Mouse (Mus musculus) olfactory bulb, adult 2 months (tissue): ENCODE data around the gene Sox5.

ENCODE experiments used
- CTCF ChIP-seq: fragments of 200-500 bp; IDR thresholded peaks from 2 replicates; pipeline ENCODE4 v1.5.1; 2012; ENCODE audit warnings: low read depth, mild to moderate bottlenecking, low read length, moderate library complexity; ENCODE audit not compliant: insufficient read depth
- POLR2A ChIP-seq: fragments of 200-500 bp; IDR thresholded peaks from 2 replicates; pipeline ENCODE4 v1.6.1; 2012; ENCODE audit warnings: mild to moderate bottlenecking, low read depth, low read length, moderate library complexity; ENCODE audit not compliant: insufficient read depth

GRCm38 (mm10) chr6:144398115-144398514 lies 383.7 kb downstream of the Sox5 start:
- TF ChIP-seq CTCF (no peak), POLR2A (no peak)
